Mouse (Mus musculus): ENCODE measurements around the gene B3gnt9. TPM values are rescaled to one million over a fixed set of nuclear protein-coding genes. Genes with fewer than 3 reads are reported as not detected.
A peak's percentile ranks its signal among the peaks of the same experiment; 100 is the strongest.

B3gnt9 gene
- polyA plus RNA-seq, 1 experiment = 0.67 TPM

GRCm38 (mm10) chr8:105290554-105291314 is 35.8 kb upstream of the B3gnt9 start:
- H3K27ac ChIP-seq (ENCODE audit: insufficient read depth, low read length) = no peak overlapping the region
- H3K9me3 ChIP-seq (replicated peaks; ENCODE audit: control insufficient read depth, insufficient read depth, low read length, poor library complexity, severe bottlenecking) = no peaks in the 10 kb centered on the region
- TF ChIP-seq EP300 (IDR thresholded peaks at IDR 0.05; ENCODE audit: insufficient read depth, low read depth, low read length) (peak; percentile 46; the same call in 1 of the 2 replicates), CTCF (IDR thresholded peaks at IDR 0.05; ENCODE audit: low read depth, low read length) (peak; percentile 97), POLR2A (IDR thresholded peaks at IDR 0.05; ENCODE audit: insufficient read depth, low read length) (no peak)
- no peaks in the 10 kb centered on the region for H3K27me3 ChIP-seq (ENCODE audit: control insufficient read depth, insufficient read depth, low read length, poor library complexity, severe bottlenecking)
- H3K9ac ChIP-seq (ENCODE audit: low read depth, poor library complexity, severe bottlenecking) = no peak overlapping the region; the same call in 1 of the 2 replicates
- peaks cover 4% of the 10 kb centered on the region for H3K4me1 ChIP-seq (ENCODE audit: control insufficient read depth, insufficient read depth, low read length)
- H3K4me3 ChIP-seq (ENCODE audit: low read depth, low read length) = peak overlapping the region; percentile 83
- H3K36me3 ChIP-seq (ENCODE audit: control insufficient read depth, insufficient read depth, low read length, poor library complexity, severe bottlenecking) = no peaks in the 10 kb centered on the region

- Histone ChIP-seq H3K27me3 (ENCODE audit: control insufficient read depth, insufficient read depth, low read length, poor library complexity, severe bottlenecking) (no peaks in the 10 kb centered on the region), H3K9me3 (replicated peaks; ENCODE audit: control insufficient read depth, insufficient read depth, low read length, poor library complexity, severe bottlenecking) (no peaks in the 10 kb centered on the region)
Measured at GRCm38 (mm10) chr8:105289805-105290460, 35.0 kb upstream of the B3gnt9 start, which contains the start of gene 4931428F04Rik. Gene 4931428F04Rik, minus strand, starts transcription at chr8:105289864.

GRCm38 (mm10) chr8:105288958-105289732 is 34.2 kb upstream of the B3gnt9 start:
- Histone ChIP-seq H3K4me3 (ENCODE audit: low read depth, low read length) (peak overlapping the region; percentile 83), H3K4me1 (ENCODE audit: control insufficient read depth, insufficient read depth, low read length) (peaks cover 2% of the 10 kb centered on the region), H3K27me3 (ENCODE audit: control insufficient read depth, insufficient read depth, low read length, poor library complexity, severe bottlenecking) (no peaks in the 10 kb centered on the region), H3K36me3 (ENCODE audit: control insufficient read depth, insufficient read depth, low read length, poor library complexity, severe bottlenecking) (no peaks in the 10 kb centered on the region), H3K9me3 (replicated peaks; ENCODE audit: control insufficient read depth, insufficient read depth, low read length, poor library complexity, severe bottlenecking) (no peaks in the 10 kb centered on the region), H3K9ac (ENCODE audit: low read depth, poor library complexity, severe bottlenecking) (peak overlapping the region; percentile 55; the same call in 1 of the 2 replicates), H3K27ac (ENCODE audit: insufficient read depth, low read length) (peak overlapping the region; percentile 51; the same call in 1 of the 2 replicates)
- TF ChIP-seq EP300 (IDR thresholded peaks at IDR 0.05; ENCODE audit: insufficient read depth, low read depth, low read length) = no peak
- TF ChIP-seq CTCF (IDR thresholded peaks at IDR 0.05; ENCODE audit: low read depth, low read length) = no peak
- peak; percentile 58 for TF ChIP-seq POLR2A (IDR thresholded peaks at IDR 0.05; ENCODE audit: insufficient read depth, low read length)

More at GRCm38 (mm10) chr8:105289805-105290460, 35.0 kb upstream of the B3gnt9 start, which contains the start of gene 4931428F04Rik:
- peak within 1 kb of the TSS; percentile 51; the same call in 1 of the 2 replicates for H3K27ac ChIP-seq (ENCODE audit: insufficient read depth, low read length)
- peak within 1 kb of the TSS; percentile 55; the same call in 1 of the 2 replicates for H3K9ac ChIP-seq (ENCODE audit: low read depth, poor library complexity, severe bottlenecking)
- H3K4me1 ChIP-seq (ENCODE audit: control insufficient read depth, insufficient read depth, low read length) = peaks cover 2% of the 10 kb centered on the region
- no peaks in the 10 kb centered on the region for H3K36me3 ChIP-seq (ENCODE audit: control insufficient read depth, insufficient read depth, low read length, poor library complexity, severe bottlenecking)
- peak within 1 kb of the TSS; percentile 83 for H3K4me3 ChIP-seq (ENCODE audit: low read depth, low read length)
- TF ChIP-seq EP300 (IDR thresholded peaks at IDR 0.05; ENCODE audit: insufficient read depth, low read depth, low read length) (0 out of 2 replicates have a peak, but pooled peaks have one; percentile 25), CTCF (IDR thresholded peaks at IDR 0.05; ENCODE audit: low read depth, low read length) (peak; percentile 77), POLR2A (IDR thresholded peaks at IDR 0.05; ENCODE audit: insufficient read depth, low read length) (no peak)

GRCm38 (mm10) chr8:105288231-105288630 is 33.3 kb upstream of the B3gnt9 start:
- Histone ChIP-seq H3K36me3 (ENCODE audit: control insufficient read depth, insufficient read depth, low read length, poor library complexity, severe bottlenecking) (no peaks in the 10 kb centered on the region), H3K4me1 (ENCODE audit: control insufficient read depth, insufficient read depth, low read length) (peaks cover 2% of the 10 kb centered on the region), H3K9me3 (replicated peaks; ENCODE audit: control insufficient read depth, insufficient read depth, low read length, poor library complexity, severe bottlenecking) (no peaks in the 10 kb centered on the region), H3K27me3 (ENCODE audit: control insufficient read depth, insufficient read depth, low read length, poor library complexity, severe bottlenecking) (no peaks in the 10 kb centered on the region), H3K27ac (ENCODE audit: insufficient read depth, low read length) (no peak overlapping the region), H3K4me3 (ENCODE audit: low read depth, low read length) (no peak overlapping the region), H3K9ac (ENCODE audit: low read depth, poor library complexity, severe bottlenecking) (no peak overlapping the region)
- no peak for TF ChIP-seq POLR2A (IDR thresholded peaks at IDR 0.05; ENCODE audit: insufficient read depth, low read length)
- no peak for TF ChIP-seq CTCF (IDR thresholded peaks at IDR 0.05; ENCODE audit: low read depth, low read length)
- TF ChIP-seq EP300 (IDR thresholded peaks at IDR 0.05; ENCODE audit: insufficient read depth, low read depth, low read length) = no peak

- no peak for TF ChIP-seq POLR2A (IDR thresholded peaks at IDR 0.05; ENCODE audit: insufficient read depth, low read length)
- TF ChIP-seq EP300 (IDR thresholded peaks at IDR 0.05; ENCODE audit: insufficient read depth, low read depth, low read length) = no peak
- TF ChIP-seq CTCF (IDR thresholded peaks at IDR 0.05; ENCODE audit: low read depth, low read length) = no peak
- Histone ChIP-seq H3K9ac (ENCODE audit: low read depth, poor library complexity, severe bottlenecking) (no peak overlapping the region), H3K9me3 (replicated peaks; ENCODE audit: control insufficient read depth, insufficient read depth, low read length, poor library complexity, severe bottlenecking) (no peaks in the 10 kb centered on the region), H3K27ac (ENCODE audit: insufficient read depth, low read length) (no peak overlapping the region), H3K4me3 (ENCODE audit: low read depth, low read length) (no peak overlapping the region), H3K27me3 (ENCODE audit: control insufficient read depth, insufficient read depth, low read length, poor library complexity, severe bottlenecking) (no peaks in the 10 kb centered on the region), H3K36me3 (ENCODE audit: control insufficient read depth, insufficient read depth, low read length, poor library complexity, severe bottlenecking) (no peaks in the 10 kb centered on the region), H3K4me1 (ENCODE audit: control insufficient read depth, insufficient read depth, low read length) (peaks cover 2% of the 10 kb centered on the region)
Measured at GRCm38 (mm10) chr8:105286907-105287306, 32.0 kb upstream of the B3gnt9 start.

Measured in ES-Bruce4 (cell line).